Mouse (Mus musculus): ENCODE measurements around the gene Abcc10. TPM values are rescaled to one million over a fixed set of nuclear protein-coding genes. Genes with fewer than 3 reads are reported as not detected.

Gene Abcc10
- total and polyA plus RNA-seq, 3 experiments = 1.1 to 4.1 (median 3.8) TPM

DNA sequence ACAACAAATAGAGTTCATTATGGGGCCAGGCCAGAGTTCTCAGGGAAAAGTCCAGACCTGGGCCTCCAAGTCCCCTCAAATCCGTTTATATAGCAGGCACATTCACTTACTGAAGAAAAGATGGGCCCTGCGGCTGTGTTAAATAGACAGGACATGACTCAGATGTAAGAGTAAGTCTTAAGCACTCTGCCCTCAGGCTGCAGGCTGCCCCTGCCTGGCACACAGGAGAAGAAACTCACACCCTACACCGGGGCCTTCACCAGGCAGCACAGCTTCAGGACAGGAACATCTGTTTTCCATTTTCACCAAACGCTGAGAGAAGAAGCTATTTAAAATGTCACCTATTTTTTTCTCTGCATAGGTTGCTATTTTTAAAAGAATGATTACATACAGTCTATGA is 50.6 kb downstream of the Abcc10 start:
- Histone ChIP-seq H3K4me3 (replicated peaks in 1 of 3; ENCODE audit: low read depth in 2 of 3, low read length in 2 of 3, poor library complexity in 1 of 3) (no peak overlapping the region), H3K9me3 (replicated peaks; ENCODE audit: low read length) (no peaks in the 10 kb centered on the region), H3K4me1 (ENCODE audit: control insufficient read depth in 1 of 2, insufficient read depth in 2 of 2) (peaks cover 0 to 9% of the 10 kb centered on the region in 2 experiments; a peak in 2 of 4 replicates), H3K9ac (ENCODE audit: insufficient read depth, low read depth) (no peak overlapping the region), H3K79me2 (replicated peaks; ENCODE audit: control insufficient read depth, extremely low read depth, insufficient read depth, poor library complexity, severe bottlenecking) (peaks cover 22% of the 10 kb centered on the region), H3K27me3 (replicated peaks) (no peaks in the 10 kb centered on the region), H3K36me3 (replicated peaks in 1 of 2; ENCODE audit: control insufficient read depth in 1 of 2, insufficient read depth in 1 of 2, low read length in 1 of 2) (peaks cover 36 to 77% of the 10 kb centered on the region in 2 experiments), H3K27ac (ENCODE audit: insufficient read depth, low read depth) (no peak overlapping the region), H3K4me2 (ENCODE audit: insufficient read depth, low read depth, poor library complexity, severe bottlenecking) (no peak overlapping the region)
- dilution Hi-C loops (cut with MboI; ENCODE audit: extremely low pct_ligation_motif_present, extremely low pct_unique_long_range_greater_than_20kb, low sequenced_read_pairs) = no loop called here
- in situ Hi-C loops (cut with MboI; ENCODE audit: low pct_ligation_motif_present, low pct_unique_long_range_greater_than_20kb, low sequenced_read_pairs) = no loop called here
- TF ChIP-seq JUND (conservative IDR thresholded peaks at IDR 0.05; ENCODE audit: low read depth, low read length) (no peak), HCFC1 (IDR thresholded peaks at IDR 0.05; ENCODE audit: low read depth, low read length) (no peak), CHD2 (IDR thresholded peaks at IDR 0.05; ENCODE audit: low read length) (no peak), PAX5 (IDR thresholded peaks at IDR 0.05; ENCODE audit: low read length) (no peak), RAD21 (IDR thresholded peaks at IDR 0.05; ENCODE audit: low read depth, low read length) (no peak), POLR2A (IDR thresholded peaks at IDR 0.05; ENCODE audit: low read depth, low read length) (no peak), SIN3A (IDR thresholded peaks at IDR 0.05; ENCODE audit: low read length) (no peak), MAZ (IDR thresholded peaks at IDR 0.05; ENCODE audit: low read depth, low read length) (no peak), MYC (IDR thresholded peaks at IDR 0.05; ENCODE audit: low read depth, low read length) (no peak), SMC3 (IDR thresholded peaks at IDR 0.05; ENCODE audit: low read depth, low read length) (no peak), TBP (conservative IDR thresholded peaks at IDR 0.05; ENCODE audit: low read depth, low read length) (no peak), KAT2A (IDR thresholded peaks at IDR 0.05; ENCODE audit: insufficient replicate concordance, low read length) (no peak), E2F4 (IDR thresholded peaks at IDR 0.05; ENCODE audit: insufficient replicate concordance, low read depth, low read length) (no peak), CHD1 (IDR thresholded peaks at IDR 0.05; ENCODE audit: low read depth, low read length) (no peak), EP300 (IDR thresholded peaks at IDR 0.05; ENCODE audit: low read length) (no peak), MXI1 (IDR thresholded peaks at IDR 0.05; ENCODE audit: low read depth, low read length) (no peak), ZKSCAN1 (IDR thresholded peaks at IDR 0.05; ENCODE audit: borderline replicate concordance, low read depth, low read length) (no peak)
- DNase-seq (ENCODE audit: extremely low read depth) = no peak

DNA sequence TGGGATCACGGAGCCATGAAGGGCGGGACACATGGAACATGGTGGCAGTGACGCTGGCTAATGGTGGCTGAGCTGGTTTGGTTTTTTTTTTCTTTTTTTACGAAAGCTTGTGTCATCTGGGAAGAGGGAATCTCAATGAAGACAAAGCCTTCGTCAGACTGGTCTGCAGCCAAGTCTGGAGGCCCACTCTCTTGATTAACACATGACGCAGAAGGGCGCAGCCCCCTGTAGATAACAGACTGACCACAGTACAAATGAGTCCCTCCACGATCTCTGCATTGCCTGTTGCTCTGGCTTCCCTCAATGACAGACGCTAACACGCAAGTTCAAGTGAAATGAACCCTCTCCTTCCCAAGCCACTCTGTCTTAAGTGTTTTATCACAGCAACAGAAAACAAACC is 52.6 kb downstream of the Abcc10 start:
- dilution Hi-C loops (cut with MboI; ENCODE audit: extremely low pct_ligation_motif_present, extremely low pct_unique_long_range_greater_than_20kb, low sequenced_read_pairs) = no loop called here
- Histone ChIP-seq H3K4me1 (ENCODE audit: control insufficient read depth in 1 of 2, insufficient read depth in 2 of 2) (no peaks in the 10 kb centered on the region; a peak in 1 of 4 replicates), H3K27me3 (replicated peaks) (no peaks in the 10 kb centered on the region), H3K9ac (ENCODE audit: insufficient read depth, low read depth) (no peak overlapping the region), H3K27ac (ENCODE audit: insufficient read depth, low read depth) (no peak overlapping the region), H3K36me3 (replicated peaks in 1 of 2; ENCODE audit: control insufficient read depth in 1 of 2, insufficient read depth in 1 of 2, low read length in 1 of 2) (peaks cover 48 to 89% of the 10 kb centered on the region in 2 experiments), H3K79me2 (replicated peaks; ENCODE audit: control insufficient read depth, extremely low read depth, insufficient read depth, poor library complexity, severe bottlenecking) (peaks cover 3% of the 10 kb centered on the region; the same call in 1 of the 2 replicates), H3K9me3 (replicated peaks; ENCODE audit: low read length) (no peaks in the 10 kb centered on the region), H3K4me2 (ENCODE audit: insufficient read depth, low read depth, poor library complexity, severe bottlenecking) (no peak overlapping the region), H3K4me3 (replicated peaks in 1 of 3; ENCODE audit: low read depth in 2 of 3, low read length in 2 of 3, poor library complexity in 1 of 3) (no peak overlapping the region)
- TF ChIP-seq BHLHE40 (IDR thresholded peaks at IDR 0.05; ENCODE audit: low read depth, low read length) = no peak
- no peak for DNase-seq (ENCODE audit: extremely low read depth)
- in situ Hi-C loops (cut with MboI; ENCODE audit: low pct_ligation_motif_present, low pct_unique_long_range_greater_than_20kb, low sequenced_read_pairs) = no loop called here

Data from CH12.LX (cell line).